Mouse (Mus musculus): ENCODE results near the gene Lta. TPM values are rescaled to one million over a fixed set of nuclear protein-coding genes. Genes with fewer than 3 reads are reported as not detected.
A peak's percentile ranks its signal among the peaks of the same experiment; 100 is the strongest.

Gene Lta
- total RNA-seq, 2 experiments from 2014 or later, result 0.51 to 1.1 TPM

DNA sequence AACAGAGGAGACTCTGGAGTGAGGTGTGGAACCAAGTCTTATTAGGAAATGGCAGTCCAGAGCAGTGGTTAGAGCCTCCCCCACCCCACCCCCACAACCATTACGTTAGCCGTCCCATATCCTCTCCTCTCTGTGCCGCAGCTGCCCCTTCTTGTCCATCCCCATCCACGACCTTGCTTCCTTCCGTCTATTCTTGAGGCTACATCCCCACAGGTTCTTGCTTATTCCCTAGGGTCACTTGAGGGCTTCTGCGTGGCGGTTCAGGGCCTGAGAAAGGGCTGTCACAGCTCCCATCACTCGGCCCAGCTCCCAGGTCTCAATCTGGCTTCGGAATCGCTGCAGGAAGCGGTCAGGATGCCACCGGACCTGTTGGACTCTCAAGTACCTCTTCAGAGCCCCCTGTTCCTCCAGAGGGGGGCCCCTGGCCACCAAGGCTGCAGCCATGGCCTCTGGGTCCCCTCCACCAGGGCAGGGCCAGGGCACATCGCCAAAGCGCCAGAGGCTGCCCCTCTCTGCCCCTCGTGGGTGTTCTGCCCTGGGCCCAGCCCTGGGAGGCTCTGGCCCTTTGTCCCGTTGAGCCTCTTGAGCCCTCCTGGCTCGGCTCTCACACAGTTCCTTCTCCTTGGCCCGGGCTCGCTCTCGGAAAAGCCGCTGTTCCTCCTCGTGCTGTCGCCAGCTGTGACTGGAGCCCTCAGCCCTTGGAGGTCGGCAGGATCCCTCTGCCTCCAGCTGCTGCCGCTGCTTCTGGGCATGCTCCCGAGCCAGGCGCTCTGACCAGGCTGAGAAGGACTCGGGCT is 15.2 kb upstream of the Lta start, which contains the start of gene Gm16181:
Gene Gm16181 (plus strand): TSS at position 679 of the 797 bp plus-strand sequence.
- peak in 1 of 2 experiments; percentile 65 for DNase-seq (ENCODE audit: extremely low spot score in 1 of 2, low spot score in 2 of 2)
- intact Hi-C loops (cut with DNase I), result no loop called here

DNA sequence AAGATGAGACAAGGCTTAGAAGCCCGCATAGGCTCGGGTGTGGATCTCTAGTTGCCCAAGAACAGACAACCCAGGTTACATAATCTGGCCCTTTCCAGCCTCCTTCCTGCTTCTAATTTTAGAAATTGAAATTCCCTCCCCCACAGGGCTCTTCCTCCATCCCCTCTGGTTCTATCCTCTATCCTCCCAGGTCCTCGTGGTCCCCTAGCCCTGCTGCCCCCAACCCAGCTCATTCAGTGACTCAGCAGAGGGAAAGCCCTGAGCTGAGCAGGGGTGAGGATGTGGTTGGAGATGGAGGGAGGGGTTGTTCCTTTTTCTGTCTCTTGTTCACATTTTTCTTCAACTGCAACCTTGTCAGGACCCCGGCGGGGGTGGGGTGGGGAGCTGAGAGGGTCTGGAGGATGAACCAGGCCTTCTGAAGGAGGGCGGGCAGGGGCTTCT is 14.5 kb upstream of the Lta start:
- no peak for DNase-seq (ENCODE audit: extremely low spot score in 1 of 2, low spot score in 2 of 2)
- intact Hi-C loops (cut with DNase I), result no loop called here

DNA sequence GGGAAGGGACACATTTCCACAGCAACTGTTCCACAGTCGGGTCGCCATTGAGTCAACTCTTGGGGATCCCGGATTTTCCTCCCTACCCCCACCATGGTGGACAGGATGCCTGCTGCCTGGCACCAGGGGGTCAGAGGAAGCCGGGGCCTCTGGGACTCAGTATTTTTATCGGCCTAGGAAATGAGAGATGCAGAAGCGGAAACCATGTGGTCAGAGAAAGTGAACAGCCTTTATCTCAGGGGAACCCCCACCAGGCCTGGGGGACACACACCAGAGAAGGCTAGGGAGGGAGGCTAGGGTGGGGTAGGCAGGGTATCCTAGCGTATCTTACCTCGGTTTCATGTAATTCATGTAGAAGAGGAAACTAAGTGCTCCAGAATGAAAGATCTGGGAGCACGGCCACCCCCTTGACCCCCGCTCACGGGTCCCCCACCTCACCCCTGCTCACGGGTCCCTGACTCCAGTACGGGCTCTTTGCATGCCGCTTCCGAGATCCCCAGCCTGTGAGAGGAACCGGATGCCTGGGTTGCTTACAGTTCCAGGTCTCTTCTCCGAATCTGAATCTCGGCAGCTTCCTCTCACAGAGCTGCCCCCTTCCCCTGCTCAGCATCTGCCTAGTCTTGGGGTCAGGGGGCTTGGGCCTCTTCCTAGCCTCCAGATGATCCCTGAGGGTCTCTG is 13.5 kb upstream of the Lta start:
- intact Hi-C loops (cut with DNase I), result no loop called here
- DNase-seq (ENCODE audit: extremely low spot score in 1 of 2, low spot score in 2 of 2), result peak in 1 of 2 experiments; percentile 57

DNA sequence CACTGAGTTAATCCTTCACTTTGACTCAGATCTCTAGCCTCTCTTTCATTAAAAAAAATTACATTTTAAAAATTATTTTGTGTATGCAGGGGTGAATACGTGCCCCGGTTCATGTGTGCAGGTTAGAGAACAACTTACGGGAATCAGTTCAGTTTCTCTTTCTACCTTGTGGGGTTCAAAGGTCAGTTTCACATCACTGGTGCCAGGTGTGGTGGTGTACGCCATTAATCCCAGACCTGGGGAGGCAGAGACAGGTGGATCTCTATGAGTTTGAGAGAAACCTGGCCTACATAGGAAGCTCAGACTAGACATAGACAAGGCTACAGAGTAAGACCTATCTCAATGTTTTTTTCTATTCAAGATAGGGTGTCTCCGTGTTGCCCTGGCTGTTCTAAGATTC is 7.9 kb upstream of the Lta start:
- no peak for DNase-seq (ENCODE audit: extremely low spot score in 1 of 2, low spot score in 2 of 2)
- intact Hi-C loops (cut with DNase I), result no loop called here

DNA sequence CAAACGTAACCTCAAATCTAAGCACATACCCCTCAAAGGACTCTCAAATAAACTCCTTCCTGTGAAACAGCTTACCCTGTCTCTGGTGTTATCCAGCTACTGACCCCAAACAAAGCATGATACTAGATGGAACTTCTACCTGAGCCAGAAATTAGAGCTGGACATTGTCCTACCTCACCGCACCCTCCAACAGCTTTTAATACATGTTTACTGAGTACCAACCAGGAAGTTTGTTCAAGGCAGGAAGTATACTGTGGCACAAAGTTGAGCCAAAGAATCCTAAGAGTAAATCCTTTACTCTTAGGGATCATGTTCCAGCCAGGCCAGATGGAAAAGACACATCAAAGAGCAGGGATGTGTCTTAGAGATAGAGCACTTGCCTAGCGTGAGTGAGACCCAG is 5.4 kb upstream of the Lta start:
- no peak for DNase-seq (ENCODE audit: extremely low spot score in 1 of 2, low spot score in 2 of 2)

DNA sequence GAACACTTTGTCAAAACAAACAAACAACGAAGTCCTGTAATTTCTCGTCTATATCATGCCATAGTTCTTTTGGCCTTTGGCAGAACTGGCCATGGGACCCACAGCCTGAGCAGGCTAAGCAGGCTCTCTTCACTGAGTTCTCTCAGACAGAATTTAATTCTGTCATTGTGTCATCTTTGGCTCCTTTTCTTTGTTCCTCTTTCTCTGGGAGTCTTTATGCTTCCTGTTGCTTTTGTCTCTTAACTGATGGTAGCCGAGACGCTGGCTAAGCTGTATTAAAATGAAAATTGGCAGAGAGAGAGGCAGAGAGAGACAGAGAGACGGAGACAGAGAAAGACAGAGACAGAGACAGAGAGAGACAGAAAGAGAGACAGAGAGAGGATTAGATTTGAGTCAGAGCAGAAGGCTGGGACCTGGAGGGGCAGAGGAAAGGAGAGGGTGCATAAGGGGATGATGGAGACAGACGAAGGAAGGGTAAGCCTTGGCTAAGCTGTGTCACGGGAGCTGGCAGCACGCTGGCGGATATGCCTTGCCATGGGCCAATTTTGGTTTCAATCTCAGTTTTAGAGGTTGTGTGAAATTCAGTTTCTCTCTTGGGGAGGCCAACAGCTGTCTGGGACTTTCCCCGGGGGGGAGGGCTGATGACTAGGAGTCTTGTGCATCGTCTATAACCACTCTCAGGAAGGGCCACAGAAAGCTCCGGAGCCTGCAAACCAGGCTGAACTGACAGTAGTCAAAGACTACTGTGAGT is 4.8 kb upstream of the Lta start:
- DNase-seq (ENCODE audit: extremely low spot score in 1 of 2, low spot score in 2 of 2), result no peak
- intact Hi-C loops (cut with DNase I), result no loop called here

More for the DNA sequence above, 5.4 kb upstream of the Lta start:
- intact Hi-C loops (cut with DNase I), result no loop called here

DNA sequence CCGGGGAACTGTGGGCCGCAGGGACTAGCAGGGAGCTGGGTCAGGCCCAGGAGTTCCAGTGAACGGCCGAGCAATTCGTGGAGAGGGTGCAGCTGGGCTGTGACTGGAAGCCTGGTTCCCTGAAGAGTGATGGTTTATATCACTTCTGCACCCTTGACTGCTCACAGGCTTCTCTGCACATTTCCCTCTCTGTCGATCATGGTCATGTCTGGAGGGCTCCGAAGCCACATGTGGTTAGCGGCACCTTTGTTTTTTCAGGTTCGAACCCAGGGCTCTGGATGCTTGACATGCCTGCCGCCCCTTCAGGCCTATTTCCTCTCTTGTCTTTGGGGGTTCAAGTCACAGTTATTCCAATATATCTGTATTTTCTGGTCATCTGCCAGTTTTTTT is 224 bp upstream of the Lta start:
- no peak for DNase-seq (ENCODE audit: extremely low spot score in 1 of 2, low spot score in 2 of 2)
- intact Hi-C loops (cut with DNase I), result no loop called here

DNA sequence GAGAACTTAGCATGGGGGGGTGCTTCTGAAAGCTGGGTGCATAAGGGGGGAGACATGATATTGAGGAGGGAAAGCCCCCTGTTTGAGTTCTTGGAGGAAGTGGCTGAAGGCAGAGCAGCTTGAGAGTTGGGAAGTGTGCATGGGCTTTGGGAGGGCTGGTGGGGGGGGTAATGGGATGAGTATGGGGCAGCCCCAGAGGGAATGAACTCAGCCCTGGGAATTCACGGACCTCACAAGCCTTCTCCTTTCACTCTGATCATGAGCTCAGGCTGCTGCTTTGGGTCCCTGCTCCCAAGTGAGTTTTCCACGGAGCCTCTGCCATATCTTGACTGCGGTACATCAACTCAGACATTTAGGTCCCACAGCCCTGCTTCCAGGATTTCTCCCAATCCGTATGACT is 2.7 kb downstream of the Lta start:
- intact Hi-C loops (cut with DNase I), result no loop called here
- no peak for DNase-seq (ENCODE audit: extremely low spot score in 1 of 2, low spot score in 2 of 2)

DNA sequence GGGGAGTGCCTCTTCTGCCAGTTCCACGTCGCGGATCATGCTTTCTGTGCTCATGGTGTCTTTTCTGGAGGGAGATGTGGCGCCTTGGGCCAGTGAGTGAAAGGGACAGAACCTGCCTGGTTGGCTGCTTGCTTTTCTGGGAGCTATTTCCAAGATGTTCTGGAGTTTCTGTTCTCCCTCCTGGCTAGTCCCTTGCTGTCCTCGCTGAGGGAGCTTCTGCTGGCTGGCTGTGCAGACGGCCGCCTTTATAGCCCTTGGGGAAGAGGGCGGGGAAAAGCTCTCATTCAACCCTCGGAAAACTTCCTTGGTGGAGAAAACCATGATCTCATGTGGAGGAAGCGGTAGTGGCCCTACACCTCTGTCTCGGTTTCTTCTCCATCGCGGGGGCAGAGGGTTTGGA is 3.4 kb downstream of the Lta start, which contains the start of gene Tnf:
Gene Tnf (minus strand): TSS at position 221 of the 400 bp plus-strand sequence.
- intact Hi-C loops (cut with DNase I), result no loop called here
- DNase-seq (ENCODE audit: extremely low spot score in 1 of 2, low spot score in 2 of 2), result peak in 1 of 2 experiments; percentile 58

DNA sequence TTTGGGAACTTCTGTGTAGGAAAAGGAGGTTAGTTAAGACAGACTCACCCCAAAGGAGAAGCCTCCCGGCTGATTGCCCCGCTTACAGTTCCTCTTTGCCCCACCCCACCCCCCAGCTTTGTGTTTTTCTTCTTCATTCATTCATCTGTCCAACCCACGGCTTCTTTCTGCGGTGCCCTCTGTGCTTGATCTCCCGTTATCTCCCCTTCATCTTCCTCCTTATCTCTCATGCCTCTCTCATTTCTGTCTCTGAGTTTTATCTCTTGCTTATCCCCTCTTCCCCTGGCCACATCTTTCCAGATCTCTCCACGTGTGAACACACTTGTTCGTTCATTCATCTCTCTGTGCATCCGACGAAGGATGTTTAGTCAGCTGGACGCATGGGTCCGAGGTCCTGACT is 4.0 kb downstream of the Lta start:
- intact Hi-C loops (cut with DNase I), result no loop called here
- DNase-seq (ENCODE audit: extremely low spot score in 1 of 2, low spot score in 2 of 2), result no peak

DNA sequence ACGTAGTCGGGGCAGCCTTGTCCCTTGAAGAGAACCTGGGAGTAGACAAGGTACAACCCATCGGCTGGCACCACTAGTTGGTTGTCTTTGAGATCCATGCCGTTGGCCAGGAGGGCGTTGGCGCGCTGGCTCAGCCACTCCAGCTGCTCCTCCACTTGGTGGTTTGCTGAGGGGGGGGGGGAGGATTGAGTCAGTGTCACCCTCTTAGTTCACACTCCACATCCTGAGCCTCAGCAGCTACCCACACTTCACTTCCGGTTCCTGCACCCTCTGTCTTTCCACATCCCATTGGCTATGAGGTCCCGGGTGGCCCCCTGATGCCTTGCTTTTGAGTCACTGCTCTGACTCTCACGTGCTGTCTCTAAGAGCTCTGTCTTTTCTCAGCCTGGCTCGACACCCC is 4.8 kb downstream of the Lta start:
- intact Hi-C loops (cut with DNase I), result no loop called here
- DNase-seq (ENCODE audit: extremely low spot score in 1 of 2, low spot score in 2 of 2), result no peak

DNA sequence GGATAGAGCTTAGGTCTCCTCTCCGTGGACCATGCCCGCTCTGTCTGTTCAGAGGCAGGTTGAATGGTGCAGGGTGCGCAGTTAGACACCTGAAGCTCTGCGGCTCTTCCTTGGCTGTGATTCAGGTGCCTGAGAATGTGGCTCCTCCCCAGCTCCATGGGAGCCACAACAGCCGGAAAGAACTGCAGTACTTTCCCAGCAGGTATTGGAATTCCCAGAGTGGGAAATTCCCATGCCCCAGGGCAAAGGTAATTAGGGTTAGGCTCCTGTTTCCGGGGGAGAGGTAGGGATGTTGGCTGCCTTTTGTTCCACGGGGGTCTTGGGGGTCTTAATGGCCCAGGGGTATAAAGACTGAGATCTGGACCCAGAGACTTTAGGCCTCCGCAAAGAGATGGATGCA is 6.2 kb downstream of the Lta start:
- DNase-seq (ENCODE audit: extremely low spot score in 1 of 2, low spot score in 2 of 2), result no peak
- intact Hi-C loops (cut with DNase I), result no loop called here

DNA sequence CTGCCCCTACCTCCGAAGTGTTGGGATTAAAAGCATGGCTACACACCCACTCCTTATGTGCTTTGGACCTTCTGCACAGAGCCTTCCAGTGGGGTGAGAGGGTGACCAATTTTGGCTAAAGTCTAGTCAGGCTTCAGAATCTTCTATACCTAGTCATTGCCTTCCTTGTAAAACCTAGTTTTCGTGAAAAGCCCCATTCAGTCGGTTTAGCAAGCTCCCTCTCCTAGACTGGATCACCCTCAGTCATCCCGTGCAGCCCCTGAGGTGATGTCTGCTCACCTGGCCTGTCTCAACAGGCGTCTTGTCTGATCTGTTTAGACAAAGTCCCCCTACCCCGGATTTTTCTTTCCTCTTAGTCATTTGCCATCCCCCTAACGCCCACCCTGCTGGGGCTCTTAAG is 7.1 kb downstream of the Lta start:
- intact Hi-C loops (cut with DNase I), result no loop called here
- no peak for DNase-seq (ENCODE audit: extremely low spot score in 1 of 2, low spot score in 2 of 2)

DNA sequence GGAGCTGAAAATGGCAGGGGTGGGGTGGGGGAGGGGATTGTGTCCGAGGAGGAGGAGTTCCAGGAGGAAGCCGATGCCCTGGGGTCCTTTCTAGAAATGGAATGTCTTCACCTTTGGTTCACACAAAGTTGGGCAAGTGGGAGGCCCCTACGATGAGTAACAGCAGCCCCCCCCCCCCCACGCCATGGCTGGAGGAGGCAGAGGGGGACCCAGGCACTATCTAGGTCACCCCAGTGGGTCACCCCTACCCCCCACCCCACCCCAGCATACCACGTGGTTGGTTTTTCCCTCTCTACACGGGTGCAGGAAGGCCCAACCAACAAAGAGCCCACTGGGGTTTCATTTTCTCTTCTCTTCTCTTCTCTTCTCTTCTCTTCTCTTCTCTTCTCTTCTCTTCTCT is 8.0 kb downstream of the Lta start:
- no peak for DNase-seq (ENCODE audit: extremely low spot score in 1 of 2, low spot score in 2 of 2)
- intact Hi-C loops (cut with DNase I), result no loop called here

DNA sequence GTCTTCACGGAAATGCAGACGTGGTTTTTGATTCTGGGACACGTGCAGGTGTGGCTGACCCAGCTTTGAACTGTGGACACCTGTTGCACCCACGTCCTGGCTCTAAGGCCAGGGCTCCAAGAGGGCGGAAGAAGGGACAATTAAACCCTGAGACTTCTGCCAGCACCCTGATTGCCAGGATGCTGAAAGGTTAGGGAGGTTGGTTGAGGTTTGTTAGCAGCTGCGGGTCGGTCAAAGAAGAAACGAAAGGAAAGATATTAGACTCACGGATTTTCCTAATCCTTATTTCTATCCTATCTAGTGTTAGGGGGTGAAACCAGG is 8.9 kb downstream of the Lta start:
- intact Hi-C loops (cut with DNase I), result no loop called here
- DNase-seq (ENCODE audit: extremely low spot score in 1 of 2, low spot score in 2 of 2), result no peak

DNA sequence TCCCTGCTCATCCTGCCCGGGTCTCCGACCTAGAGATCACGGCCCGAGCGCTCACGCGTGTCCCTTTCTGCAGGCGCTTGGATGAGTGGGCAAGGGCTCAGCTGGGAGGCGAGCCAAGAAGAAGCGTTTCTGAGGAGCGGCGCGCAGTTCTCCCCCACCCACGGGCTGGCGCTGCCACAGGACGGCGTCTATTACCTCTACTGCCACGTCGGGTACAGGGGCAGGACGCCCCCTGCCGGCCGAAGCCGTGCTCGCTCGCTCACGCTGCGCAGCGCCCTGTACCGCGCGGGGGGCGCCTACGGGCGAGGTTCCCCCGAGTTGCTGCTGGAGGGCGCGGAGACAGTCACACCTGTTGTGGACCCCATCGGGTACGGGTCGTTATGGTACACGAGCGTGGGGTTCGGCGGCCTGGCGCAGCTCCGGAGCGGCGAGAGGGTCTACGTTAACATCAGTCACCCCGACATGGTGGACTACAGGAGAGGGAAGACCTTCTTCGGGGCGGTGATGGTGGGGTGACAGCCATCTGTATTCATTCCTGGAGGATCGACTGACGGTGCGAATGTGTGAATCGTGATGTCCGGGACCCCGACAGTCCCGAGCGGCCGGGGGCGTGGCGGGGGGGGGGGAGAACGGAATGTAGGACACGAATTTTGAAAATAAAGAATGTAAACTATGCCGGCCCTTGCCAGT is 9.4 kb downstream of the Lta start:
- peak; percentile 70 to 90 for DNase-seq (ENCODE audit: extremely low spot score in 1 of 2, low spot score in 2 of 2)
- intact Hi-C loops (cut with DNase I), result no loop called here

DNA sequence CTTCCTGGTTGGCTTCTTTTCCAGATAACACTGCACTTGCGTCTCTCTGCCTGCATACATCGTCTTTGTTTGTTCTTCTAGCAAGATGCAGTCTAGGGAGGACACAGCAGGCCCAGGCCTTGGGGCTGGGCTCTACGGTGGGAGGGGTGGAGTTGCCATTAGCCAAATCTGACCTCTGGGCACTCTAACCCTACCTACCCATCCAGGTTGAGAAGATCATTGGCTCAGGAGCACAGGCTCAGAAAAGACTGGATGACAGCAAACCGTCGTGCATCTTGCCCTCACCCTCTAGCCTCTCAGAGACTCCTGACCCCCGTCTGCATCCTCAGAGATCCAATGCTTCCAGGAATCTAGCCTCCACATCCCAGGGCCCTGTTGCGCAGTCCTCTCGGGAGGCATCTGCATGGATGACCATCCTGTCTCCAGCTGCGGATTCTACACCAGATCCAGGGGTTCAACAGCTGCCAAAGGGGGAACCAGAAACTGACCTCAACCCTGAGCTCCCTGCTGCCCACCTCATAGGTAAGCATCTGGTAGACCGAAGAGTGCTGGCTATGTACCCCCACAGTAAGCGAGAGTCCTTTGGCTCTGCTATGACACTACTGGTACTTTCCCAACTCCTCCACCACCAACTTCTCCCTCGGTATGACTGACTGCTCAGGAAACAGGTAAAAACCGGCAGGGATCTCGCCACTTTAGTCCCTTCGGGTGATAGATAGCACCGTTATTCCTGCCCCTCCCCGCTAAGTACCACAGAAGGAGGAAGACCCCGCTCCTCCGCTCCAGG is 10.1 kb downstream of the Lta start:
- intact Hi-C loops (cut with DNase I), result no loop called here
- DNase-seq (ENCODE audit: extremely low spot score in 1 of 2, low spot score in 2 of 2), result no peak
